Mouse (Mus musculus): ENCODE measurements around the gene Ubqln3.

Gene Ubqln3

DNA sequence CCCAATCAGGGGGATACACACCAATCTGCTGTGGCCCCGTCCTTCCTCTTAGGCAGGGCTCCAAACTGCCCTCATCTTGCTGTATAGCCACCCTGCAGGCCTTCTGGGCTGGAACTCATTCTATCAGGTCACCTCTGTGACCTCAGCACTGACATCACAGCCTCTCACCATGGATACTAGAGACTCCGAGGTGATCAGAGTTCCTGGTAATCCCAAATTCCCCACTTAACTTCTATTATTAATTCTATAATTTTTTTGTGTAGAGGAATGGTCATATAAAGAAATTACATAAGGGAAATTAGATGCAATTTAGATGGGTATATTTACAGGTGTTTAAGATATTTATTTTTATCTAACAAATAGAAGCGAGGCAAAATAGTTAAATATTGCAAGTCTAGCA is at the start of gene Ubqln3:
Ubqln3 (minus strand) TSS at position 101 of the 400 bp plus-strand sequence.
- DNase-seq (ENCODE audit: low spot score), result no peak

DNA sequence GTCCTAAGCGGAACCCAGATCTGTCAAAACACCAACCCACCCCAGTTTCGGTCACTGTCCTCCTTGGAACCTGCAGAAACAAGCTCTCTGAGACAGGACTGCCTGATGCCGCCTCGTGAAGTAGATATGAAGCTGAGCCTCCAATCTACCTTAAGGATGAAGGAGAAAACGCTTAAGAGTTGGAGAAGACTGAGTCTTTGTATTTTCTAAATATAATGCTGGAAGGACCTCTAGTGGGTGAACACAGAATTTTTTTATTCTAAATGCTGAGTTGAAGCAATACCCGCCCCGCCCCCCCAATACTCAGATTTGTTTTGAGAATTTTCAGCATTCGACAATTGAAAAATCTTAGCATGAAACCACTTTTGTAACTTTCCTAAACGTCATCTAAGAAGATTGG is 48.2 kb upstream of the Ubqln3 start:
- DNase-seq (ENCODE audit: low spot score), result no peak

DNA sequence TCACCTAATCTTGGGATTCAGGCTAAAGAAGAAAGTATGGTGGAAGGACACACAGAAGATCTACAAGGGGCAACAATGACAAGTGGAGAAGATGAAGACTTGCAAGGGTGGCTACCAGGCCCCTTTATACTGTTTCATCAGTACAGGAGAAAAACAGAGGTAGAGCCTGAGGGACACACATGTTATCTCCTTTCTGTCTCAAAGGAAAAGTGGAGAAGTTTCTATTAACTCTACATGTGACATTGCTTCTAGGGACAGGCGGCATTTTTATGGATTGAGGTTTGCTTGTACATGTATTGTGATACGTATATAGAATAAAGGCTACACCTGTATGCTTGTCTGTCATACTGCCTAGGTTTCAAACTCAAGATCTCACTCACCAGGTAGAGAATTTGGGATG is 40.2 kb upstream of the Ubqln3 start, which contains the start of gene Olfr648:
Olfr648 (minus strand) TSS at position 101 of the 400 bp plus-strand sequence.
- DNase-seq (ENCODE audit: low spot score), result no peak

DNA sequence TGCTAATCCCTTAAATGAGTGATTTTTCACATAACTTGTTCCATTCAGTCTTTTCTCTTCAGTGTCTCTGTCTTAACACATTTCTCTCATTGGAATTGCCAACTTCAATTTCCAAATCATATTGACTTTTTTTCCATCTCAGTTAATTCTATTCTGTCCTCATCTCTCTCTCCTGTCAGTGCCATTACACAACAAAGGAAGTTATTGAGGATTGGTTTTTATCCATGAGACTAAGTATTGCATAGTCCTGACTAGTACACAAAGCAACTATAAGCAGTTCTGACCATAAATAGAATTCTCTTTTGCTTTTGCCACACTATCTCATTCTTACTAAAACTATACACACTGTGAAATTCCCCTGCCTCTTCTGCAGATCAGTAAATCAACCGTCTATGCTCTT is 36.0 kb upstream of the Ubqln3 start:
- no peak for DNase-seq (ENCODE audit: low spot score)

GRCm38 (mm10) chr7:104178422-104179054 is 35.5 kb upstream of the Ubqln3 start:
- DNase-seq (ENCODE audit: low spot score), result no peak

- no peak for DNase-seq (ENCODE audit: low spot score)
These were observed 32.0 kb upstream of the Ubqln3 start for GRCm38 (mm10) chr7:104175085-104175484.

- DNase-seq (ENCODE audit: low spot score), result no peak
These were observed 26.6 kb upstream of the Ubqln3 start for GRCm38 (mm10) chr7:104169634-104170204.

GRCm38 (mm10) chr7:104167105-104167504 is 24.0 kb upstream of the Ubqln3 start:
- DNase-seq (ENCODE audit: low spot score), result no peak

DNA sequence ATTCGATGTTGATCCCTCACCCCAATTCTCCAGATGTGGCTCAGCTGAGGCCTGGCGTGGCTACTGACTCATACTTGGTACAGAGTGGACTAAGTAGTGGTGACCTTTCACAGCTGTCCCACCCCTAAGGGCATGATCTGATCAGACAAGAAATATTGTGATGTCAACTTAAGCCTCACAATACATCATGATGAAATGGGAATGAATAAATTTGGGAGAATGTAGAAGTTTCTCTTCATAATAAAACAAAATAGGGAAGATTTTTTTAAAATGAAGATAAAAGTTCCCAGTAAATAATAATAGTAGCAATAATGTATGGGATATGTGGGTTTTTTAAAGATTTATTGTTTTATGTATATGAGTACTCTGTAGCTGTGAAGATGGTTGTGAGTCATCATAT is 7.4 kb upstream of the Ubqln3 start, which contains the start of gene Ubqlnl:
Ubqlnl (minus strand) TSS at position 101 of the 400 bp plus-strand sequence.
- no peak for DNase-seq (ENCODE audit: low spot score)

DNA sequence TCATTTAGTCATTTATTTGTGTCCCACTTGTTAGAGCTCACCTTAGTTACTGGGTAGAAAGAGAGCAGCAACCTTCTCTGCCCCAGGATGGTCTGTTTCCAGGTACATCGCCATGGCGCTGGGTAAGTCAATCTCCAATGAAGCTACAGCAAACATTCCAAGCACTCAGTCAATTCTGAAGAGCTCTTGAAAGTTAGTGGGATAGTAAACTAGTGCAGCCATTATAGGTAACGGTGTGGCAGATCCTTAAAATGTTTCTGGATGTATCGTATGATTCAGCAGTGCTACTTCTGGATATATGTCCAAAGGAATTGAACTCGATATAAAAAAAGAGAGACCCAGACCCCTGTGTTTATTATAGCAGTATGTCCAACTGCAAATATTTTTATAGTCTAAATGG is 5.8 kb downstream of the Ubqln3 start, which contains the start of gene Olfr643:
Olfr643 (minus strand) TSS at position 101 of the 400 bp plus-strand sequence.
- DNase-seq (ENCODE audit: low spot score), result no peak

DNA sequence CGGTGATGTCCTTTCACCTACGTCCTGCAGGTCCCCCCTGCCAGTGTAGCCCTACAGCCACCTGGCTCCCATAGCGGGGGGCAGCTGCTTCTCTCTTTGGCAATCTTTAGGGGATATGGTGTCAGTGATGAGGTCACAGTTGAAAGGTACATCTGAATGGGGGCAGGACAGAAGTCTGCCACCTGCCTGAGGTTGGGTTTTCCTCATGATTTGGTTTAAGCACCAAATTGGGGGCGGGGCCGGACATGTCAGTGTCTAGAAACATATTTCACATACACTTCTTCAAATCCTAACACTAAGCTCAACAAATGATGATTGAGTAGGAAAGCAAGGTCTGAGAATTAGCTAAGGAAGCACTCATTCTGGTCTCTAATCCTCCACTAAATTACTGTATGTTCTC is 13.4 kb downstream of the Ubqln3 start, which contains the start of gene Ubqln5:
Ubqln5 (minus strand) TSS at position 101 of the 400 bp plus-strand sequence.
- no peak for DNase-seq (ENCODE audit: low spot score)

- no peak for DNase-seq (ENCODE audit: low spot score)
These were observed 38.4 kb downstream of the Ubqln3 start, which contains the start of gene Olfr646 for GRCm38 (mm10) chr7:104104757-104104972. TSS of gene Olfr646 (plus strand) at chr7:104104873.

GRCm38 (mm10) chr7:104103913-104104756 is 38.9 kb downstream of the Ubqln3 start:
- no peak for DNase-seq (ENCODE audit: low spot score)

Measured in c-Kit-positive CD71-positive TER-119-positive erythroid progenitor cells, embryonic 14.5 days (primary cell).